Mouse (Mus musculus) heart, embryonic 13.5 days (tissue): ENCODE results near the gene Cdsn. TPM values are rescaled to one million over a fixed set of nuclear protein-coding genes. Genes with fewer than 3 reads are reported as not detected.
A peak's percentile ranks its signal among the peaks of the same experiment; 100 is the strongest.

Source experiments
- ATAC-seq: fragments of 200-750 bp; cut with Nextera tagmentation; 2 replicates; pipeline ENCODE4 v1.8.0; 2017; ENCODE audit warnings: moderate TSS enrichment; ENCODE audit not compliant: insufficient number of reproducible peaks, low FRiP score, low TSS enrichment; ENCODE audit errors: extremely low read depth
- H3K27ac ChIP-seq: fragments of 300-500 bp; sonication (generic); replicated peaks from 2 replicates; pipeline ENCODE4 v1.5.1; 2015; ENCODE audit warnings: moderate library complexity, mild to moderate bottlenecking, inconsistent platforms
- H3K27me3 ChIP-seq: fragments of 300-500 bp; sonication (generic); replicated peaks from 2 replicates; pipeline ENCODE4 v1.6.1; 2015; ENCODE audit warnings: mild to moderate bottlenecking, inconsistent platforms
- H3K36me3 ChIP-seq: fragments of 300-500 bp; sonication (generic); 2 replicates; pipeline ENCODE4 v1.6.1; 2015; ENCODE audit warnings: mild to moderate bottlenecking, inconsistent platforms
- H3K4me1 ChIP-seq: fragments of 300-500 bp; sonication (generic); 2 replicates; pipeline ENCODE4 v1.6.1; 2015; ENCODE audit warnings: inconsistent platforms
- H3K4me2 ChIP-seq: fragments of 300-500 bp; sonication (generic); 2 replicates; pipeline ENCODE4 v1.6.1; 2015; ENCODE audit warnings: inconsistent platforms, mild to moderate bottlenecking, moderate library complexity
- H3K4me3 ChIP-seq: fragments of 300-500 bp; sonication (generic); 2 replicates; pipeline ENCODE4 v1.5.1; 2015; ENCODE audit warnings: moderate library complexity, mild to moderate bottlenecking, inconsistent platforms
- H3K9ac ChIP-seq: fragments of 300-500 bp; sonication (generic); 2 replicates; pipeline ENCODE4 v1.6.1; 2015; ENCODE audit warnings: inconsistent platforms, mild to moderate bottlenecking, moderate library complexity
- H3K9me3 ChIP-seq: fragments of 300-500 bp; sonication (generic); 2 replicates; pipeline ENCODE4 v1.6.1; 2016; ENCODE audit warnings: inconsistent platforms
- WGBS: fragments of 180-500 bp; shearing (Covaris S2); methylation state at CpG from one replicate; pipeline ENCODE4 v1.1.7; 2015; ENCODE audit warnings: mixed read lengths; 5-methylcytosine and 5-hydroxymethylcytosine counted together
- polyA plus RNA-seq: library from polyadenylated mRNA; unstranded; fragments of >200 nt; fragmentation: Nextera tagmentation; extraction: Ambion mirVana; gene quantifications from 2 replicates; pipeline ENCODE4 v1.2.1, GENCODE M21; 2015

The Cdsn gene
- polyA plus RNA-seq, 1 experiment from 2014 or later = 0.39 TPM

GRCm38 (mm10) chr17:35578211-35578610 lies 26.3 kb downstream of the Cdsn start:
- Histone ChIP-seq H3K27ac (no peak overlapping the region), H3K9ac (no peak overlapping the region), H3K9me3 (no peaks in the 10 kb centered on the region), H3K27me3 (peaks cover 33% of the 10 kb centered on the region), H3K4me1 (no peaks in the 10 kb centered on the region), H3K36me3 (no peaks in the 10 kb centered on the region), H3K4me2 (no peak overlapping the region), H3K4me3 (no peak overlapping the region)
- 16% methylated on average over 6 of the region's 6 CpGs for WGBS
- ATAC-seq = no peak

DNA sequence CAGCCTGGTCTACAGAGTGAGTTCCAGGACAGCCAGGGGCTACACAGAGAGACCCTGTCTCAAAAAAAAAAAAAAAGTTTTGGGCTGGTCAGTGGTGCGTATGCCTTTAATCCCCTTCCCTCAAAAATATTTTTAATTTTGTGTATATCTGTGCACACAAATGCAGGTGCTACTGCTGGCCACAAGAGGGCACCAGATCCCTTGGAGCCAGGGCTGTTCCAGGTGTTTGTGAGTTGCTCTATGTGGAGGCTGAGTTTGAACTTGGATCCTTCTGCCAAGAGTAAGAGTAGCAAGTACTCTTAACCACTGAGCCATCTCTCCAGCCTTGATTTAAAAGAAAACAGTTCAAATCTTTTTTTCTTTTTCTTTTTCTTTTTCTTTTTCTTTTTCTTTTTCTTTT lies 31.0 kb downstream of the Cdsn start:
- Histone ChIP-seq H3K9me3 (no peaks in the 10 kb centered on the region), H3K4me3 (no peak overlapping the region), H3K9ac (no peak overlapping the region), H3K36me3 (no peaks in the 10 kb centered on the region), H3K27ac (no peak overlapping the region), H3K4me2 (no peak overlapping the region), H3K27me3 (peaks cover 9% of the 10 kb centered on the region), H3K4me1 (peaks cover 3% of the 10 kb centered on the region; the same call in 1 of the 2 replicates)
- 85% methylated on average over 1 of the region's 1 CpGs for WGBS
- no peak for ATAC-seq

GRCm38 (mm10) chr17:35584330-35584937 lies 32.5 kb downstream of the Cdsn start:
- WGBS = 16% methylated on average over 16 of the region's 16 CpGs
- no peaks in the 10 kb centered on the region for H3K36me3 ChIP-seq
- no peak overlapping the region for H3K27ac ChIP-seq
- no peaks in the 10 kb centered on the region for H3K9me3 ChIP-seq
- peaks cover 3% of the 10 kb centered on the region; the same call in 1 of the 2 replicates for H3K4me1 ChIP-seq
- peak overlapping the region; percentile 41 for H3K9ac ChIP-seq
- peak overlapping the region; percentile 17; the same call in 1 of the 2 replicates for H3K4me3 ChIP-seq
- H3K4me2 ChIP-seq = peak overlapping the region; percentile 57
- peaks cover 9% of the 10 kb centered on the region for H3K27me3 ChIP-seq
- no peak for ATAC-seq

GRCm38 (mm10) chr17:35587291-35587690 lies 35.4 kb downstream of the Cdsn start:
- Histone ChIP-seq H3K9me3 (no peaks in the 10 kb centered on the region), H3K4me1 (peaks cover 3% of the 10 kb centered on the region; the same call in 1 of the 2 replicates), H3K4me2 (no peak overlapping the region), H3K4me3 (no peak overlapping the region), H3K36me3 (no peaks in the 10 kb centered on the region), H3K27ac (no peak overlapping the region), H3K9ac (no peak overlapping the region), H3K27me3 (peaks cover 9% of the 10 kb centered on the region)
- WGBS = 76% methylated on average over 1 of the region's 1 CpGs
- ATAC-seq = no peak

GRCm38 (mm10) chr17:35588387-35588786 lies 36.5 kb downstream of the Cdsn start:
- WGBS = 31% methylated on average over 4 of the region's 4 CpGs
- no peak for ATAC-seq
- Histone ChIP-seq H3K4me2 (no peak overlapping the region), H3K4me1 (peaks cover 3% of the 10 kb centered on the region; the same call in 1 of the 2 replicates), H3K27ac (no peak overlapping the region), H3K9me3 (no peaks in the 10 kb centered on the region), H3K9ac (no peak overlapping the region), H3K36me3 (no peaks in the 10 kb centered on the region), H3K4me3 (no peak overlapping the region), H3K27me3 (peaks cover 9% of the 10 kb centered on the region)

DNA sequence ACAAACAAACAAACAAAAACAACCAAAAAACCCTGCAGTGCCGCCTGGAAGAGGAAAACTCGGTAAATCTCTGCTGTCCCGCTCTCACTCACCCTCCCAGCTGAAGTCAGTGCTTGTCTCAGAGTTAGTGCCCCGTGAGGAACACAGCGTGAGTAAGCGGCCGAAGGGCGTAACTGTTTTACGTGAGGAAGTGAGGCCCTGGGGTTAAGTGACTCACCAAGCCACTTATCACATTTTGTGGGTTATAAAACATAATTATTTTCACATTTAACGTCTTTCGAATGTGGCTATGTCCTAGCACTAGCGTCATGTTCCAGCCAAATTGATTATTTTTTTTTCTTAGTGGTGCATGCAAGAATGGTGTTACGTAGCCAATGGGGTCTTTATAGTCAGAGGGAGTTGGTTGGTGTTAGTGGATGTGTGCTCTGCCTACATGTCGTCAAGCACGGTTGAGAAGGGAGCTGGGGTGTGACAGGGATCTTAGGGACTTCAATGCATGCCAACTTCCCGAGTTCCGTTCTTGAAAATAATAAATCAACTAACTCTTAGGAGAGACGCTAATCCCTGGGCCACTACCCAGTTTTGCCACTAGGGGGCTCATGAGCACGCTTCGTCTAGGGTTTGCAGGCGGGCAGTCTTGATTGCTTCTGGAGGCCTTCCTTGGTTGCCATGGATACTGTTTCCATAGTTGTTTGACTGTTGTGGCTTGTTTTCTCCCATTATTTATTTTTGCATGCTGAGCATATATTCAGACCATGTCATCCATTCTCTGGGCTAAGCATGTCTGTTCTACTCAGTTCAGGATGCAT lies 38.7 kb downstream of the Cdsn start:
- Histone ChIP-seq H3K4me1 (no peaks in the 10 kb centered on the region), H3K36me3 (no peaks in the 10 kb centered on the region), H3K4me2 (peak overlapping the region; percentile 8; the same call in 1 of the 2 replicates), H3K9ac (no peak overlapping the region), H3K27me3 (peaks cover 4% of the 10 kb centered on the region), H3K27ac (no peak overlapping the region), H3K9me3 (no peaks in the 10 kb centered on the region), H3K4me3 (no peak overlapping the region)
- 44% methylated on average over 21 of the region's 21 CpGs for WGBS
- ATAC-seq = no peak

DNA sequence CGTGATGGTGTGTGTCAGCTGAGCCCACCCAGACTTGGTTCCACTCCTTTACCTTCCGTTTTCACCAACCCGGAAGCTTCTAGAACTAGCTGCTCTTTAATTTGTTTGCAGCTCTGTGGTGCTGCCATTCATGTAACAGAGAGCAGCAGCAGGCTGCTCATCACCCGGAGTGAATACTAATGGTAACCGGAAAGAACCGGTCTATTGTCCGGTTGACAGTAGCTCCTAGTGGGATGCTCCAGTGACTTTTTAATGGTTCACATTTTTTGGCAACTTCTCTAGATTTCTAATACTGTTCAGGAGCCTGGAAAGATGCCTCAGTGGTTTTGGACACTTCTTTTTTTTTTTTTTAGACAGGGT lies 39.3 kb downstream of the Cdsn start:
- WGBS = 86% methylated on average over 7 of the region's 7 CpGs
- no peak for ATAC-seq

DNA sequence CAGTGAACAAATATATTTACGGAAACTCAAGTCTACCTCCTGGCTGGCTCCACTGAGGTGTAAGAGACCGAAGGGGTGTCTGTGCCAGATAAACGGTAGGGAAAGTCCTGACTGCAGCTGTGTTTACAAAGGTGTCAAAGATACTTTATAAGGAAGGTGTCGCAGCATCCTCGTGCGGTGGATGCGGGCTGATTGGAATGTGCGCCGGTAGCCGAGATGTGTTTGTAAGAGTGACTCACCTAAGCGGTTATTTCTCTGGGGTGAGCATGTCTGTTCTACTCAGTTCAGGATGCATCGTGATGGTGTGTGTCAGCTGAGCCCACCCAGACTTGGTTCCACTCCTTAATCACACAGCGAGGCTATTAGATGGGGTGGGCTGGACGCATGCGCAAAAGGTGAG lies 39.8 kb downstream of the Cdsn start:
- WGBS = 88% methylated on average over 15 of the region's 15 CpGs
- Histone ChIP-seq H3K4me3 (no peak overlapping the region), H3K4me1 (no peaks in the 10 kb centered on the region)

More for the DNA sequence above, 39.3 kb downstream of the Cdsn start:
- H3K4me3 ChIP-seq = no peak overlapping the region
- no peaks in the 10 kb centered on the region; the same call in 1 of the 2 replicates for H3K27me3 ChIP-seq
- no peak overlapping the region for H3K27ac ChIP-seq
- no peaks in the 10 kb centered on the region for H3K4me1 ChIP-seq
- H3K9ac ChIP-seq = no peak overlapping the region
- no peaks in the 10 kb centered on the region for H3K36me3 ChIP-seq
- H3K4me2 ChIP-seq = no peak overlapping the region
- H3K9me3 ChIP-seq = no peaks in the 10 kb centered on the region

GRCm38 (mm10) chr17:35592131-35592530 lies 40.2 kb downstream of the Cdsn start:
- no peak overlapping the region for H3K9ac ChIP-seq
- no peaks in the 10 kb centered on the region for H3K4me1 ChIP-seq
- H3K36me3 ChIP-seq = no peaks in the 10 kb centered on the region
- 0 out of 2 replicates have a peak, but pooled peaks cover 3% of the 10 kb centered on the region for H3K9me3 ChIP-seq
- 73% methylated on average over 9 of the region's 9 CpGs for WGBS
- H3K27me3 ChIP-seq = no peaks in the 10 kb centered on the region; the same call in 1 of the 2 replicates
- H3K4me2 ChIP-seq = no peak overlapping the region
- H3K27ac ChIP-seq = no peak overlapping the region
- no peak overlapping the region for H3K4me3 ChIP-seq
- no peak for ATAC-seq

More for the DNA sequence above, 39.8 kb downstream of the Cdsn start:
- Histone ChIP-seq H3K9ac (no peak overlapping the region), H3K4me2 (no peak overlapping the region), H3K9me3 (no peaks in the 10 kb centered on the region), H3K27ac (no peak overlapping the region), H3K27me3 (no peaks in the 10 kb centered on the region; the same call in 1 of the 2 replicates), H3K36me3 (no peaks in the 10 kb centered on the region)
- ATAC-seq = no peak

DNA sequence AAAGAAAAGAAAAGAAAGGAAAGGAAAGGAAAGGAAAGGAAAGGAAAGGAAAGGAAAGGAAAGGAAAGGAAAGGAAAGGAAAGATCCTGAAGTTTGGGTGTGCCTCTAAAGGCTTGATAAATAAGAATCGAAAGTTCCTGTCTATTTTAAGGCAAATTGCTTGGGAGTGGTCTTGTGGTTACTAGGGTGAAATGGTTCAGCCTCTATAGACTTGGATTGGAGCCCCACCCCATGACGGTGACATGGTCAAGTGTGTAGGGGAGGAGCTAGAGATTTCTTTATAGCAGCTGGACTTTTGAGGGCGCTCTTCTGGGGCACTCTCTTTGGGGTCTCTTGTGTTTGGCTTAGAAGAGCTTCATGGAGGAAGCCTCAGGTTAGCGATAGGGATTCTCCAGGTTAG lies 41.9 kb downstream of the Cdsn start:
- H3K36me3 ChIP-seq = no peaks in the 10 kb centered on the region
- no peaks in the 10 kb centered on the region for H3K4me1 ChIP-seq
- H3K27ac ChIP-seq = no peak overlapping the region
- WGBS = 29% methylated on average over 4 of the region's 4 CpGs
- no peak for ATAC-seq
- H3K9ac ChIP-seq = no peak overlapping the region
- H3K27me3 ChIP-seq = no peaks in the 10 kb centered on the region; the same call in 1 of the 2 replicates
- no peak overlapping the region for H3K4me2 ChIP-seq
- 0 out of 2 replicates have a peak, but pooled peaks cover 6% of the 10 kb centered on the region for H3K9me3 ChIP-seq
- H3K4me3 ChIP-seq = no peak overlapping the region

GRCm38 (mm10) chr17:35594456-35594855 lies 42.5 kb downstream of the Cdsn start:
- Histone ChIP-seq H3K27ac (no peak overlapping the region), H3K9me3 (0 out of 2 replicates have a peak, but pooled peaks cover 6% of the 10 kb centered on the region), H3K9ac (no peak overlapping the region), H3K36me3 (no peaks in the 10 kb centered on the region), H3K4me2 (no peak overlapping the region), H3K4me3 (no peak overlapping the region), H3K4me1 (no peaks in the 10 kb centered on the region), H3K27me3 (no peaks in the 10 kb centered on the region; the same call in 1 of the 2 replicates)
- ATAC-seq = no peak
- WGBS = 71% methylated on average over 7 of the region's 7 CpGs
